Mouse (Mus musculus): ENCODE data around the gene Eps8l3.

DNA sequence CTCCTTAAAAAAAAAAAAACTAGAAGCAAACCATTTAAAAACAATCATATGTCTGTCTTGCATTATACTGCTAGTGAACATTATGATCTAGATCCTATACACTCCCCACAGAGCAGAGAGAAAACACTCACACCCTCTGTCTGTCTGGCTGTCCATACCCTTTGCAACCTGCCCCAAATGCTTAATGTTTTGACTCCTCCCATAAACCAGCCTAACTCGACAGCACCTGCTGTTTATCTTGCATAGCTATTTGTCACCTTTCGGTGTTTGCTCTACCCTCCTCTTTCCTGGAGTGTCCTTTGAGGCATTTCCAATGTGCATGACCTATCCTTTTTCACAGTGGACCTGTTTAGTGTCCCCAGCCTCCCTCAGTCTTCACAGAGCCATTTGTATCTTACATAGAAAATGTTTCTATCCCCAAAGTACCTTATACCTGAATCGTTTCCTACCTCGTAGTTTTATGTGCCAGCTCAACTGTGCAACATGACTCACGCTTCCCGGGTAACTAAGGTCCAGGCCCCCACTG lies 18.2 kb downstream of the Eps8l3 start:
- TF ChIP-seq CTCF (IDR thresholded peaks at IDR 0.05; ENCODE audit: low read depth, low read length) (no peak), POLR2A (IDR thresholded peaks at IDR 0.05; ENCODE audit: borderline replicate concordance, low read depth, low read length) (no peak)

Data from bone marrow macrophage, adult 2 months (primary cell).